Mouse (Mus musculus) midbrain, embryonic 16.5 days (tissue): ENCODE data around the gene Btbd7. TPM values are rescaled to one million over a fixed set of nuclear protein-coding genes. Genes with fewer than 3 reads are reported as not detected.

Experiments used
- ATAC-seq: fragments of 200-750 bp; cut with Nextera tagmentation; 2 replicates; pipeline ENCODE4 v1.8.0; 2017; ENCODE audit warnings: moderate TSS enrichment
- H3K27ac ChIP-seq: fragments of 300-500 bp; sonication (generic); 2 replicates; pipeline ENCODE4 v1.5.1; 2014; ENCODE audit warnings: mild to moderate bottlenecking, low read length, mixed read lengths
- H3K27me3 ChIP-seq: fragments of 300-500 bp; sonication (generic); 2 replicates; pipeline ENCODE4 v1.6.1; 2014; ENCODE audit warnings: low read depth, low read length, mixed read lengths; ENCODE audit not compliant: control insufficient read depth, insufficient read depth
- H3K36me3 ChIP-seq: fragments of 300-500 bp; sonication (generic); 2 replicates; pipeline ENCODE4 v1.6.1; 2014; ENCODE audit warnings: mild to moderate bottlenecking, low read length, moderate library complexity, mixed read lengths; ENCODE audit not compliant: control insufficient read depth, insufficient read depth
- H3K4me1 ChIP-seq: fragments of 300-500 bp; sonication (generic); 2 replicates; pipeline ENCODE4 v1.6.1; 2014; ENCODE audit warnings: mild to moderate bottlenecking, low read length, mixed read lengths; ENCODE audit not compliant: control insufficient read depth, insufficient read depth
- H3K4me2 ChIP-seq: fragments of 300-500 bp; sonication (generic); 2 replicates; pipeline ENCODE4 v1.6.1; 2014; ENCODE audit warnings: mild to moderate bottlenecking, low read length, mixed read lengths
- H3K4me3 ChIP-seq: fragments of 300-500 bp; sonication (generic); 2 replicates; pipeline ENCODE4 v1.5.1; 2014; ENCODE audit warnings: low read depth, mild to moderate bottlenecking, low read length, moderate library complexity, mixed read lengths
- H3K9ac ChIP-seq: fragments of 300-500 bp; sonication (generic); 2 replicates; pipeline ENCODE4 v1.6.1; 2014; ENCODE audit warnings: low read depth, low read length, mixed read lengths
- H3K9me3 ChIP-seq: fragments of 300-500 bp; sonication (generic); replicated peaks from 2 replicates; pipeline ENCODE4 v1.6.1; 2014; ENCODE audit warnings: mild to moderate bottlenecking, low read length, mixed read lengths; ENCODE audit not compliant: control insufficient read depth, poor library complexity, severe bottlenecking
- WGBS: fragments of 180-500 bp; shearing (Covaris S2); extraction: QIAGEN DNeasy Blood & Tissue Kit; methylation state at CpG from one replicate; pipeline ENCODE4 v1.1.7; 2014; 5-methylcytosine and 5-hydroxymethylcytosine counted together
- polyA plus RNA-seq: library from polyadenylated mRNA; unstranded; fragments of >200 nt; fragmentation: Nextera tagmentation; extraction: Ambion mirVana; gene quantifications from 2 replicates; pipeline ENCODE4 v1.2.1, GENCODE M21; 2015

The Btbd7 gene
- polyA plus RNA-seq, 1 experiment from 2014 or later: 11.2 TPM

- H3K9ac ChIP-seq: no peak overlapping the region
- no peak overlapping the region for H3K27ac ChIP-seq
- WGBS: 76% methylated on average over 1 of the region's 1 CpGs
- peaks cover 10% of the 10 kb centered on the region; the same call in 1 of the 2 replicates for H3K36me3 ChIP-seq
- H3K27me3 ChIP-seq: no peaks in the 10 kb centered on the region
- H3K4me3 ChIP-seq: no peak overlapping the region
- H3K9me3 ChIP-seq: no peaks in the 10 kb centered on the region
- no peak for ATAC-seq
- H3K4me2 ChIP-seq: no peak overlapping the region
- H3K4me1 ChIP-seq: no peaks in the 10 kb centered on the region
Measured at GRCm38 (mm10) chr12:102814858-102815257, 63.4 kb downstream of the Btbd7 start.

DNA sequence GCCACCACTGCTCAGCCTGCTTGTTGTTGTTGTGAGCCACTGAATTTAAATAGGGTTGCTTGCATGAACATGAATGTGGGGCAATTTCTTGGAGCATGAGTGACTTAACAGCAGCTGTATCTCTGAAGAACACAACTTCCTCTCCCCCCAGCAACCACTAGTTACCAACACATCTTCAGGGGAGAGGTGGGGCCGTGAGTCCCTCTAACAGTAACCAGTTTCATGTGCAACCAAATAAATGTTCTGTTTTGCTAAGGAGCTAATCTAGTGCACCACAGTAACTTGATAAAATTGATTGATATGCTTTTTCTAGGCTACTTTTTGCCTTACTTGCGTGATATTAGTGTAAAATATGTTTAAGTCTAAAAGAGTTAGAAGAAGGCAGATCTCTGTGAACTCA is 78.7 kb downstream of the Btbd7 start:
- 97% methylated on average over 2 of the region's 2 CpGs for WGBS
- no peak for ATAC-seq
- no peak overlapping the region for H3K27ac ChIP-seq

DNA sequence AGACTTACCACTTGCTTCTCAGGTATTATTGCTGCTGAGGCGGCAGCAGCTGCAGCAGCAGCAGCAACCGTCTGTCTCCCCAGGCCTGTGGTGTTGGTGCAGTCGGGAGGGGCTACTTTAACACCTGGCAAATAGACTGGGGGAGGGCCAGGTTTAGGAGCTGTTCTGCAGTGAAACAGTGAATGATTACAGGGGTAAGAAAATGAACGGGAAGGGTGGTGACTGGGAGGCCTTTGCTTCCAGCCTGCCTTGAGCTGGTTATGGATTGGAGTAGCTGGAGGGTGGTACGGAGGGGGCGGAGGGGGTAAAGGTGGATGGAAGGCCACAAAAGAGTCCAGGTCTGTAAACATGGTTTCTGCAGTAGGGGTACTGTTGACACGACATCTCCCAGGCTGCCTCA is 90.3 kb downstream of the Btbd7 start:
- H3K9ac ChIP-seq: no peak overlapping the region
- no peaks in the 10 kb centered on the region for H3K4me1 ChIP-seq
- no peak for ATAC-seq
- no peak overlapping the region for H3K4me3 ChIP-seq
- no peak overlapping the region for H3K4me2 ChIP-seq
- no peaks in the 10 kb centered on the region for H3K9me3 ChIP-seq
- WGBS: 91% methylated on average over 7 of the region's 7 CpGs
- no peaks in the 10 kb centered on the region for H3K27me3 ChIP-seq
- no peak overlapping the region for H3K27ac ChIP-seq
- peaks cover 29% of the 10 kb centered on the region for H3K36me3 ChIP-seq

More for the DNA sequence above, 78.7 kb downstream of the Btbd7 start:
- Histone ChIP-seq H3K9ac (no peak overlapping the region), H3K4me2 (no peak overlapping the region), H3K4me3 (no peak overlapping the region), H3K4me1 (no peaks in the 10 kb centered on the region), H3K36me3 (peaks cover 6% of the 10 kb centered on the region; the same call in 1 of the 2 replicates), H3K9me3 (no peaks in the 10 kb centered on the region), H3K27me3 (no peaks in the 10 kb centered on the region)

DNA sequence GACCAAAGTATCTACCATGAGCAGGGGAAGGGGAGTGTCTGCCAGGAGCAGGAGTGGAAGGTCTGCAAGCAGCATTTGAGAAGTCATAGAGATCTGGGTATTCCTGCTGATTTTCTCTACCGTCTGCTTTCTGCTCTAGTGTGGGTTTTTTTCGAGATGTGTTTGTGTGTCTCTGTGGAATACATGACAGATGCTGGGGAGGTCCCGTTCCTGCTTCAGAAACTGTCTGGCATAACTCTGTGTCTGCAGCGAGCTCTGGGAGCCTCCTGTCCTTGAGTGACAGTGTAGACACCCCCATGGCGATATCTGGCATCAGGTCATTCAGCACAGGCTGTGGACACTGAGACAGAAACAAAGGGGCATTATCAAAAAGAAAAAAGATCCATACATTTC is 92.7 kb downstream of the Btbd7 start:
- ATAC-seq: no peak
- Histone ChIP-seq H3K4me1 (no peaks in the 10 kb centered on the region), H3K4me3 (no peak overlapping the region), H3K4me2 (no peak overlapping the region), H3K27me3 (no peaks in the 10 kb centered on the region), H3K9ac (no peak overlapping the region), H3K27ac (no peak overlapping the region), H3K9me3 (no peaks in the 10 kb centered on the region), H3K36me3 (peaks cover 27% of the 10 kb centered on the region)
- 85% methylated on average over 5 of the region's 5 CpGs for WGBS

DNA sequence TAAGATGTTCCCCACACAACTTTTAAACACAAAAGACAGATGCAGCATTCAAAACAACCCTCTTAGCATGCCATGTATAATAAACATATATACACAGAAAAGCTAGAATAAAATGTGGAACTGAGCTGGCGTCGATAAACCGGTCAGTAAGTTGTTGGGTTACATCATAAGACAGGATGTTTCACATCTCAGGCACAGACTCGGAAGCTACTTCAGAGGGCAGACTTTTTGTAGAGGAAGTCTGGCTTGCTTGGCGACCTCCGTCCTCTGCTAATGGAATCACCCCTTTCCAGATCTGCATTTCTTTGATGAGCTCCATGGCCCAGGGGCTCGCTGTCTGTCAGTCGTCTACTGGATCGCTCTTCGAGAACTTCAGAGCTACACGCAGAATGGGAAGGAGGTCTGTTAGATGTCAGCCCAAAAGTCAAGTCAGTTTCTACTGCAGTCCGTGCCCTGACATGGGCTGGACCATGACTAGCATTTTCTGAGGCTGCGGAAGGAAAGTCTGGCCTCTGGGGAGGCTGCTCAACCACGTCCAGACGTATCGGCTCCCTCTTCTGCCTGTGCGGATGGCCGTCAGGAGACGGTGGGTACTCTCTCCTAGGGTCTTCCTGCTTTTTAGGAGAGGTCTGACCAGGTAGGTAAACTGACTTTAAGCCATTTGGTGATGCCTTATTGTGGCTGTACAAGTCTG is 93.2 kb downstream of the Btbd7 start:
- ATAC-seq: no peak
- Histone ChIP-seq H3K4me1 (no peaks in the 10 kb centered on the region), H3K27ac (no peak overlapping the region), H3K9me3 (no peaks in the 10 kb centered on the region), H3K4me3 (no peak overlapping the region), H3K4me2 (no peak overlapping the region), H3K27me3 (no peaks in the 10 kb centered on the region), H3K9ac (no peak overlapping the region), H3K36me3 (peaks cover 21% of the 10 kb centered on the region)
- WGBS: 90% methylated on average over 19 of the region's 19 CpGs

- WGBS: 94% methylated on average over 5 of the region's 5 CpGs
- Histone ChIP-seq H3K9ac (no peak overlapping the region), H3K4me2 (no peak overlapping the region), H3K4me3 (no peak overlapping the region), H3K27me3 (no peaks in the 10 kb centered on the region), H3K9me3 (no peaks in the 10 kb centered on the region), H3K36me3 (peaks cover 14% of the 10 kb centered on the region), H3K4me1 (no peaks in the 10 kb centered on the region), H3K27ac (no peak overlapping the region)
- ATAC-seq: no peak
Measured at GRCm38 (mm10) chr12:102782841-102783240, 95.4 kb downstream of the Btbd7 start.

- H3K4me2 ChIP-seq: no peak overlapping the region
- no peaks in the 10 kb centered on the region for H3K9me3 ChIP-seq
- H3K4me3 ChIP-seq: no peak overlapping the region
- H3K27ac ChIP-seq: no peak overlapping the region
- H3K9ac ChIP-seq: no peak overlapping the region
- ATAC-seq: no peak
- peaks cover 11% of the 10 kb centered on the region for H3K36me3 ChIP-seq
- H3K4me1 ChIP-seq: no peaks in the 10 kb centered on the region
- H3K27me3 ChIP-seq: no peaks in the 10 kb centered on the region
- 60% methylated on average over 3 of the region's 3 CpGs for WGBS
Measured at GRCm38 (mm10) chr12:102779452-102779851, 98.8 kb downstream of the Btbd7 start.

DNA sequence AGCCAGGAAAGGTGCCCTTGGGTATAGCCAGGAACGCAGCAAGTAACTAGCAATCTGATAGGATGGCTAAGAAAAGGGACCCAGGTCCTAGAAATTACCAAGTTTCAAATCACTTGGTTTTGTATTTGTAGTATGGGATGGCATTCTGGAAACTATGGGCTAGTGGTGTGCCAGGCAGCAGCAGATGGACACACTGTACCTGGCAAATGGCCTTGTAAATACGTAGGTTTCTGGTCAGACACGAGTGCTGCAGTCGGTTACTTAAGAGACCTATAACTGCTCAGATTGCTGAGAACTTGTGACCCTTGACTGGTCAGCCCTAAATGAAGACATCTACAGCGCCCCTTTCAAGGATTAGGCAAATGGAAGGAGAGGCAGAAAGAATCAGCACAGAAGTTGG is 100.1 kb downstream of the Btbd7 start:
- H3K27ac ChIP-seq: no peak overlapping the region
- 65% methylated on average over 5 of the region's 5 CpGs for WGBS
- no peaks in the 10 kb centered on the region for H3K4me1 ChIP-seq

DNA sequence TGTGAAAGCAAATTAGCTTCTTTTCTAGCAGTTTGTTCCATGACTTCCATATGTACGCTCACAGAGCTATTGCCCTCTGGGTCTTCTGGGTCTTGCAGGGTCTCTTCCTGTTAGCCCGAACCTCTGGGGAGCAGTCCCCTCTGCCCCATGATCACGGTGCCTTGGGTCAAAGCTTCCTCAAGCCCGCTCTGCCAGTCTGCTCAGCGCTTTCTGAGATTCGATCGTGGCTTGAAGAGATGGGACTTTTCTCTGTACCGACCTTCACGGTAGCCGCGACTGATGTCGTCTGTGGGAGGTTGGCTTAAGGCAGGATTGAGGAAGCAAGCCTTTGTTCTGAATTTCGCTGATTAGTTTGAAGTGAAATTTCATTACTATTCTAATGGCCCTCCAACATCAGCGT is 102.2 kb downstream of the Btbd7 start:
- Histone ChIP-seq H3K4me2 (no peak overlapping the region), H3K9ac (no peak overlapping the region), H3K27me3 (no peaks in the 10 kb centered on the region), H3K4me3 (no peak overlapping the region), H3K27ac (no peak overlapping the region), H3K36me3 (peaks cover 25% of the 10 kb centered on the region), H3K4me1 (no peaks in the 10 kb centered on the region), H3K9me3 (no peaks in the 10 kb centered on the region)
- 90% methylated on average over 14 of the region's 14 CpGs for WGBS
- no peak for ATAC-seq

More for the DNA sequence above, 100.1 kb downstream of the Btbd7 start:
- Histone ChIP-seq H3K9ac (no peak overlapping the region), H3K9me3 (no peaks in the 10 kb centered on the region), H3K36me3 (peaks cover 7% of the 10 kb centered on the region; the same call in 1 of the 2 replicates), H3K4me3 (no peak overlapping the region), H3K4me2 (no peak overlapping the region), H3K27me3 (no peaks in the 10 kb centered on the region)
- no peak for ATAC-seq
